Mouse (Mus musculus) hindbrain, embryonic 10.5 days (tissue): ENCODE data around the gene Depdc7. TPM values are rescaled to one million over a fixed set of nuclear protein-coding genes. Genes with fewer than 3 reads are reported as not detected.

ENCODE experiments used
- DNase-seq: peaks from one replicate; pipeline ENCODE4 v3.0.0-alpha.2; 2017; ENCODE audit warnings: low spot score
- H3K27ac ChIP-seq: fragments of 300-500 bp; sonication (generic); 2 replicates; pipeline ENCODE4 v1.5.1; 2016; ENCODE audit warnings: mild to moderate bottlenecking, moderate library complexity
- H3K27me3 ChIP-seq: fragments of 300-500 bp; sonication (generic); 2 replicates; pipeline ENCODE4 v1.6.1; 2016; ENCODE audit warnings: mild to moderate bottlenecking; ENCODE audit not compliant: poor library complexity, insufficient read depth, severe bottlenecking
- H3K36me3 ChIP-seq: fragments of 300-500 bp; sonication (generic); 2 replicates; pipeline ENCODE4 v1.6.1; 2016; ENCODE audit warnings: mild to moderate bottlenecking, moderate library complexity
- H3K4me1 ChIP-seq: fragments of 300-500 bp; sonication (generic); replicated peaks from 2 replicates; pipeline ENCODE4 v1.6.1; 2016; ENCODE audit warnings: mild to moderate bottlenecking
- H3K4me3 ChIP-seq: fragments of 300-500 bp; sonication (generic); 2 replicates; pipeline ENCODE4 v1.5.1; 2016; ENCODE audit warnings: mild to moderate bottlenecking, moderate library complexity
- H3K9me3 ChIP-seq: fragments of 300-500 bp; sonication (generic); 2 replicates; pipeline ENCODE4 v1.6.1; 2016; ENCODE audit warnings: mild to moderate bottlenecking, moderate library complexity
- WGBS: fragments of 180-500 bp; shearing (Covaris S2); methylation state at CpG from one replicate; pipeline ENCODE4 v1.1.7; 2016; 5-methylcytosine and 5-hydroxymethylcytosine counted together
- polyA plus RNA-seq: library from polyadenylated mRNA; unstranded; fragments of >200 nt; fragmentation: Nextera tagmentation; extraction: Ambion mirVana; gene quantifications from 2 replicates; pipeline ENCODE4 v1.2.1, GENCODE M21; 2016

The Depdc7 gene
- polyA plus RNA-seq, 1 experiment from 2014 or later, result 2.1 TPM

GRCm38 (mm10) chr2:104684771-104685170, 57.9 kb downstream of the Depdc7 start:
- 93% methylated on average over 4 of the region's 4 CpGs for WGBS
- Histone ChIP-seq H3K36me3 (peaks cover 41% of the 10 kb centered on the region), H3K4me1 (peaks cover 3% of the 10 kb centered on the region; the same call in 1 of the 2 replicates)

GRCm38 (mm10) chr2:104677326-104677725, 65.4 kb downstream of the Depdc7 start:
- WGBS, result 82% methylated on average over 3 of the region's 3 CpGs
- Histone ChIP-seq H3K36me3 (peaks cover 23% of the 10 kb centered on the region), H3K27ac (no peak overlapping the region), H3K4me3 (no peak overlapping the region), H3K27me3 (no peaks in the 10 kb centered on the region), H3K4me1 (0 out of 2 replicates have a peak, but pooled peaks cover 3% of the 10 kb centered on the region), H3K9me3 (no peaks in the 10 kb centered on the region)
- no peak for DNase-seq

More at GRCm38 (mm10) chr2:104684771-104685170, 57.9 kb downstream of the Depdc7 start:
- H3K4me3 ChIP-seq, result no peak overlapping the region
- H3K9me3 ChIP-seq, result no peaks in the 10 kb centered on the region
- no peak overlapping the region for H3K27ac ChIP-seq
- no peaks in the 10 kb centered on the region for H3K27me3 ChIP-seq
- DNase-seq, result no peak

Other genes with a start within 250 kb of the Depdc7 start
- 7.0 and 8.4 TPM in 2 replicates for gene Hipk3, start 248.4 kb downstream of the Depdc7 start, polyA plus RNA-seq
- gene Cstf3, start 152.4 kb downstream of the Depdc7 start, polyA plus RNA-seq, result 86.4 and 89.8 TPM in 2 replicates
- 54.5 and 64.1 TPM in 2 replicates for gene Tcp11l1, start 30.7 kb downstream of the Depdc7 start, polyA plus RNA-seq
- not detected in 2 replicates for gene Pin1rt1, start 26.5 kb downstream of the Depdc7 start, polyA plus RNA-seq
- 7.1 and 9.8 TPM in 2 replicates for gene Qser1, start 73.9 kb upstream of the Depdc7 start, polyA plus RNA-seq
- 0.54 and 1.7 TPM in 2 replicates for gene Prrg4, start 107.0 kb upstream of the Depdc7 start, polyA plus RNA-seq
- 3.9 and 6.3 TPM in 2 replicates for gene Ccdc73, start 124.9 kb upstream of the Depdc7 start, polyA plus RNA-seq